Mouse (Mus musculus) retina, adult 2 months (tissue): ENCODE results near the gene Rab1a.
"Not testable (repeated sequence)": the region's sequence is repeated elsewhere in the genome, so short reads cannot be mapped to it uniquely, and the experiment has no call there.

ENCODE experiments used
- DNase-seq: peaks from one replicate; pipeline ENCODE4 v3.0.0-alpha.2; 2012; ENCODE audit warnings: low read depth, low spot score

Gene Rab1a

GRCm38 (mm10) chr11:20200713-20201575 is at the start of gene Rab1a:
TSS of gene Rab1a (plus strand) at chr11:20201432.
- DNase-seq, result peak; percentile 100

GRCm38 (mm10) chr11:20152107-20152901 is 48.9 kb upstream of the Rab1a start:
- DNase-seq, result no peak

- DNase-seq, result not testable (repeated sequence)
Measured at GRCm38 (mm10) chr11:20153542-20153941, 47.7 kb upstream of the Rab1a start.

- no peak for DNase-seq
Measured at GRCm38 (mm10) chr11:20158879-20159278, 42.4 kb upstream of the Rab1a start.

- DNase-seq, result no peak
Measured at GRCm38 (mm10) chr11:20164979-20165867, 36.0 kb upstream of the Rab1a start.

- DNase-seq, result no peak
Measured at GRCm38 (mm10) chr11:20165991-20166390, 35.2 kb upstream of the Rab1a start.

- DNase-seq, result not testable (repeated sequence)
Measured at GRCm38 (mm10) chr11:20166476-20166875, 34.8 kb upstream of the Rab1a start.

GRCm38 (mm10) chr11:20168972-20169371 is 32.3 kb upstream of the Rab1a start:
- DNase-seq, result no peak

- DNase-seq, result no peak
Measured at GRCm38 (mm10) chr11:20187271-20187670, 14.0 kb upstream of the Rab1a start.

- no peak for DNase-seq
Measured at GRCm38 (mm10) chr11:20193100-20193736, 8.0 kb upstream of the Rab1a start.

GRCm38 (mm10) chr11:20201661-20202101 is 449 bp downstream of the Rab1a start:
- no peak for DNase-seq

GRCm38 (mm10) chr11:20202299-20203011 is 1.2 kb downstream of the Rab1a start:
- DNase-seq, result no peak

- DNase-seq, result no peak
Measured at GRCm38 (mm10) chr11:20204321-20204720, 3.1 kb downstream of the Rab1a start.

- no peak for DNase-seq
Measured at GRCm38 (mm10) chr11:20204870-20205446, 3.7 kb downstream of the Rab1a start.

GRCm38 (mm10) chr11:20205538-20205937 is 4.3 kb downstream of the Rab1a start:
- no peak for DNase-seq

- no peak for DNase-seq
Measured at GRCm38 (mm10) chr11:20206626-20207223, 5.5 kb downstream of the Rab1a start.

GRCm38 (mm10) chr11:20207589-20207988 is 6.4 kb downstream of the Rab1a start:
- no peak for DNase-seq

- DNase-seq, result no peak
Measured at GRCm38 (mm10) chr11:20211838-20212237, 10.6 kb downstream of the Rab1a start.

- DNase-seq, result no peak
Measured at GRCm38 (mm10) chr11:20214779-20215178, 13.5 kb downstream of the Rab1a start.

GRCm38 (mm10) chr11:20216415-20216814 is 15.2 kb downstream of the Rab1a start:
- no peak for DNase-seq
